Mouse (Mus musculus) frontal cortex, adult 2 months (tissue): ENCODE measurements at regions not wholly inside any gene's neighbourhood (a gene's known extent, or its start where the extent isn't known, plus 50 kb on each side); places are given as distances from the start of the nearest gene placed in this dataset.

ENCODE experiments used
- DNase-seq, 2 experiments: peaks; one replicate each; pipeline ENCODE4 v3.0.0; 2022; ENCODE audit warnings: low spot score in 1 of 2; ENCODE audit errors: extremely low spot score in 1 of 2

GRCm38 (mm10) chr9:84922306-84922705 is 390.3 kb upstream of the Gm11114 start:
- DNase-seq: no peak

- DNase-seq: no peak
These were observed 388.6 kb upstream of the Gm11114 start for GRCm38 (mm10) chr9:84923966-84924365.

- DNase-seq: no peak
These were observed 376.1 kb upstream of the Gm11114 start for GRCm38 (mm10) chr9:84936291-84937055.

GRCm38 (mm10) chr9:84966558-84967154 is 345.9 kb upstream of the Gm11114 start:
- DNase-seq: no peak

- no peak for DNase-seq
These were observed 342.5 kb upstream of the Gm11114 start for GRCm38 (mm10) chr9:84969975-84970608.

- DNase-seq: no peak
These were observed 335.1 kb upstream of the Gm11114 start for GRCm38 (mm10) chr9:84977470-84977869.

GRCm38 (mm10) chr9:85003414-85003813 is 309.2 kb upstream of the Gm11114 start:
- no peak for DNase-seq

GRCm38 (mm10) chr9:85011361-85011760 is 301.2 kb upstream of the Gm11114 start:
- peak in 1 of 2 experiments; percentile 7 for DNase-seq

- no peak for DNase-seq
These were observed 264.2 kb upstream of the Gm11114 start for GRCm38 (mm10) chr9:85048112-85048978.

- DNase-seq: peak in 1 of 2 experiments; percentile 9
These were observed 260.0 kb upstream of the Gm11114 start for GRCm38 (mm10) chr9:85052526-85052925.

- DNase-seq: no peak
These were observed 232.6 kb upstream of the Gm11114 start for GRCm38 (mm10) chr9:85079975-85080374.

GRCm38 (mm10) chr9:85088556-85089338 is 223.8 kb upstream of the Gm11114 start:
- no peak for DNase-seq

GRCm38 (mm10) chr9:85090297-85090696 is 222.3 kb upstream of the Gm11114 start:
- peak; percentile 33 to 66 for DNase-seq

- no peak for DNase-seq
These were observed 217.3 kb upstream of the Gm11114 start for GRCm38 (mm10) chr9:85095234-85095633.

GRCm38 (mm10) chr9:85096520-85096919 is 216.1 kb upstream of the Gm11114 start:
- DNase-seq: no peak

GRCm38 (mm10) chr9:85112928-85113327 is 199.6 kb upstream of the Gm11114 start:
- DNase-seq: no peak

GRCm38 (mm10) chr9:85114234-85114633 is 198.3 kb upstream of the Gm11114 start:
- no peak for DNase-seq

- no peak for DNase-seq
These were observed 192.5 kb upstream of the Gm11114 start for GRCm38 (mm10) chr9:85120061-85120460.

- no peak for DNase-seq
These were observed 191.5 kb upstream of the Gm11114 start for GRCm38 (mm10) chr9:85121059-85121458.

GRCm38 (mm10) chr9:85123706-85124105 is 188.9 kb upstream of the Gm11114 start:
- DNase-seq: no peak
